Mouse (Mus musculus): ENCODE measurements around the gene Sftpa1.

Gene Sftpa1

GRCm38 (mm10) chr14:41160076-41160475 lies 28.5 kb downstream of the Sftpa1 start:
- in situ Hi-C loops (cut with MboI, MseI), result loop anchor here (5.0 kb wide), 1 partner anchor 48 kb away; no protein-coding TSS in a partner anchor

GRCm38 (mm10) chr14:41160743-41161142 lies 29.2 kb downstream of the Sftpa1 start:
- in situ Hi-C loops (cut with MboI, MseI), result loop anchor here (5.0 kb wide), 1 partner anchor 48 kb away; no protein-coding TSS in a partner anchor

- in situ Hi-C loops (cut with MboI, MseI), result loop anchor here (5.0 kb wide), 1 partner anchor 50 kb away; no protein-coding TSS in a partner anchor
These were observed 31.1 kb downstream of the Sftpa1 start for GRCm38 (mm10) chr14:41162663-41163062.

GRCm38 (mm10) chr14:41167278-41167677 lies 35.7 kb downstream of the Sftpa1 start:
- in situ Hi-C loops (cut with MboI, MseI), result no loop called here

GRCm38 (mm10) chr14:41168567-41168966 lies 37.0 kb downstream of the Sftpa1 start:
- in situ Hi-C loops (cut with MboI, MseI), result no loop called here

GRCm38 (mm10) chr14:41170514-41170913 lies 38.9 kb downstream of the Sftpa1 start:
- in situ Hi-C loops (cut with MboI, MseI), result no loop called here

- in situ Hi-C loops (cut with MboI, MseI), result loop anchor here (25.0 kb wide), 1 partner anchor 987 kb away; the partner anchor contains the start of gene Gm17027
These were observed 43.2 kb downstream of the Sftpa1 start for GRCm38 (mm10) chr14:41174802-41175201.

GRCm38 (mm10) chr14:41185059-41185821 lies 53.7 kb downstream of the Sftpa1 start, which contains the start of gene Sftpd:
Gene Sftpd, minus strand, starts transcription at chr14:41185149.
- in situ Hi-C loops (cut with MboI, MseI), result loop anchor here (25.0 kb wide), 1 partner anchor 977 kb away; the partner anchor contains the start of gene Gm17027
